Mouse (Mus musculus): ENCODE measurements at regions not wholly inside any gene's neighbourhood (a gene's known extent, or its start where the extent isn't known, plus 50 kb on each side); places are given as distances from the start of the nearest gene placed in this dataset.

- no peak for DNase-seq (ENCODE audit: low spot score in 2 of 2)
Observed at GRCm38 (mm10) chr3:48658386-48658785, 1098.7 kb downstream of the Pcdh18 start.

- no peak for DNase-seq (ENCODE audit: low spot score in 2 of 2)
Observed at GRCm38 (mm10) chr3:48655084-48655483, 1102.0 kb downstream of the Pcdh18 start.

GRCm38 (mm10) chr3:48631889-48632483, 1125.1 kb downstream of the Pcdh18 start:
- DNase-seq (ENCODE audit: low spot score in 2 of 2) = peak; percentile 9 to 30

DNA sequence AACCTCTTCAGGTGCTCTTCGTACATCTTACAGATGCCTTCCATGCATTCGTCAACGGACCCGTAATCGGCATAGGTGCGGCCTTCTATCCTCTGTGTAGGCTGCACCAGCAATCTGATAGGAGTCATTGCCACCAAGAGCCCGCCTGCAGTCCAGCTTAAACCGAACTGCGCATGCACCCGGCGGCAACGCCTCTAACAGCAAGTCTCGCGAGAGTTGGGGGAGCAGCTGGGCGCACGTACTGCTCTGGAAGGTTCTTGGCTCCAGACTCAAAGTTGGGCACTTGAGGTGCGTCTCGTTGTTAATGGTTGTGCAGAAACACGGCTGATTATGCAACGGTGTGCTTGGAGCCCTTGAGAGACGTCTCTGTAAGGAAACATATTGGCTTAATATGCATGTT, 1148.2 kb downstream of the Pcdh18 start:
- DNase-seq (ENCODE audit: low spot score in 2 of 2) = no peak

DNA sequence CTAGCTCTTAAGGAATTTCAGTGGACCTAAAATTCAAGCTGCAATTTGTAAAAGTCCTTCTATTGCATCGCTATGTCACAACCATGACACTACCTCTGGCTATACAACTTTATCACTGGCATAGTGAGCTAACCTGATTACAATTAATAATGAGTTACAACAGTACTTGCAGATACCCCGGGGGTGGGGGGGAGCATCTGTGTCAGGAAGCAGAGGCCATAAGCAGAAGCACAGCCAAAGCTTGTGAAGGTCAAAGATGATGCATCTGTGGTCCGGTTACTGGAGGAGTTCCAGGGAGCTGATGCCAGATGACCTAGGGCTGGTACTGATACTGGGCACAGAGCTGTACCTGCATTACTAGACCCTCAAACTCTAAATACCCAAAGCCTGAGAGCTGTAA, 1152.3 kb downstream of the Pcdh18 start:
- DNase-seq (ENCODE audit: low spot score in 2 of 2) = no peak

DNA sequence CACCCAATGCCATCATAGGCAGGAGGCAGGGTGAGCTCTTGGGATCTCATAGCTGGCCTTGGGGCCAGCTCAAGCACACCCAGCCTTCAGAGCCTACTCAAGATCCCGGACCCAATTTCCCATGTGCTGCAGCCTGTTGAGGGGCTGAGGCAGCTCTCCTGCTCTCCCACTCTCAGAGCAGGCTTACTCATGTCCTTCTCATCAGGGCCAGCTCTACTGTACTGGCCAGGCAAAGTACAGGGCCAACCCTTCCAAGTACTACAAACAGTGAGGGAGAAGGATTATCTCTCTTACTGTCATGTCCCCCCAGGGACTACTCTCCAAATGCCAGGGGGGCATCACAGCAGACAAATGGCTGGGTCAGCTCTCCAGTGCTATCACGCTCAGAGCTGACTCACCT, 1169.8 kb downstream of the Pcdh18 start:
- DNase-seq (ENCODE audit: low spot score in 2 of 2) = no peak

GRCm38 (mm10) chr3:48586145-48586544, 1171.0 kb downstream of the Pcdh18 start:
- no peak for DNase-seq (ENCODE audit: low spot score in 2 of 2)

- DNase-seq (ENCODE audit: low spot score in 2 of 2) = no peak
Observed at GRCm38 (mm10) chr3:48584340-48584739, 1172.8 kb downstream of the Pcdh18 start.

DNA sequence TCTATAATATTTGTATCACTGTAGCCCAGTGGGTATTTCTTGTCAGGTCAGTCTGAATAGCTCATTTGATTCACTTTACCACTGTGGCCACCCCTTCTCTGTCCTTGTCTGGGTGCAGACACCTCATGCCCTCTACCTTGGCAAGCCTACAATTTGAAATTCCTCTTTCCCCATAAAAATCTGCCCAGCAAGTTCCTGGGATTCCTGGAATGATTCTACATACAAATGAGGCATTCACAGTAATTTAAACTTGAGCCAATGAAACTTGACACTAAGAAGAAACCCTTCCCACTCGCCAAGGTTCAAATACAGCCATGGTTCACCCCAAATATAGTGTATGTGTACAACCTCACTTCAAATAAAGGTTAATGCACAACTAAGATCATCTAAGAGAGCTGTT, 1174.6 kb downstream of the Pcdh18 start:
- no peak for DNase-seq (ENCODE audit: low spot score in 2 of 2)

GRCm38 (mm10) chr3:48579971-48580370, 1177.2 kb downstream of the Pcdh18 start:
- DNase-seq (ENCODE audit: low spot score in 2 of 2) = no peak

GRCm38 (mm10) chr3:48579229-48579628, 1177.9 kb downstream of the Pcdh18 start:
- peak in 1 of 2 experiments; percentile 14 for DNase-seq (ENCODE audit: low spot score in 2 of 2)

DNA sequence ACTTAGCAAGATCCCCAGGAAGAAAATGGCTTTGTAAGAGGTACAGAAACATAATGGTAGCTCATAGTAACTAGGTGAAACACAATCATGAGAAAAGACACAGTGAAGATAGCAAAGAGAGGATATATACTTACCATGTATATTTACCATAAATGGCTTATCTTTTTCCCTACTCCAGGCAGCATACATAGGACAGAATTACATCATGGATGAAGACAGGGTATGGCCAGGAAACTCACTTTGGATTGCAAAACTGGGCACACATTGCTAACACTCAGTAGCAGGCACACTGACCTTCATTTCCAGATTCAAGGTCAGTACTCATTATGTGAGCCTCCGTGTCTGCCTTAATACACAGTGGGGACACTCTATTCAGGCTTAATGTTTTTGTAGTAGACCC, 1210.5 kb downstream of the Pcdh18 start:
- DNase-seq (ENCODE audit: low spot score in 2 of 2) = no peak

GRCm38 (mm10) chr3:48515009-48515408, 1242.1 kb downstream of the Pcdh18 start:
- DNase-seq (ENCODE audit: low spot score in 2 of 2) = no peak

- DNase-seq (ENCODE audit: low spot score in 2 of 2) = no peak
Observed at GRCm38 (mm10) chr3:48503996-48504395, 1253.1 kb downstream of the Pcdh18 start.

DNA sequence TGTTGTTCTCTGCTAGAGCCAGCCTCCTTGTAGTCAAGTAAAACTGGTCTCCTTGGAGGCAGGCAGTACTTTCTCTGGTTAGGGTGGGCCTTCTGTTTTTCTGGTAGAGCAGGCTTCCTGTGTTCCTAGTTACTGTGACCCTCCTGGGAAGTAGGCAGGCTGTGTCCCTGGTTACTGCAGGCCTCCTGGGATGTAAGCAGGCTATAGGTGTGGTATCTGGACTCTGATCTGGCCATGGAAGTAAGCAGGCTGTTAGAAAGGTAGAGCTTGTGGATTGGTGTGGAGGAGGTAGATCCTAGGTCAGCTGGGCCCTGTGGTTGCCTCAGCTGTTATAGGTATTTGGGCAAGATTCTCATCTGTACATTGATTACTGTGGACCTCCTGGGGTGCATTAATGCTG, 1292.4 kb downstream of the Pcdh18 start:
- no peak for DNase-seq (ENCODE audit: low spot score in 2 of 2)

DNA sequence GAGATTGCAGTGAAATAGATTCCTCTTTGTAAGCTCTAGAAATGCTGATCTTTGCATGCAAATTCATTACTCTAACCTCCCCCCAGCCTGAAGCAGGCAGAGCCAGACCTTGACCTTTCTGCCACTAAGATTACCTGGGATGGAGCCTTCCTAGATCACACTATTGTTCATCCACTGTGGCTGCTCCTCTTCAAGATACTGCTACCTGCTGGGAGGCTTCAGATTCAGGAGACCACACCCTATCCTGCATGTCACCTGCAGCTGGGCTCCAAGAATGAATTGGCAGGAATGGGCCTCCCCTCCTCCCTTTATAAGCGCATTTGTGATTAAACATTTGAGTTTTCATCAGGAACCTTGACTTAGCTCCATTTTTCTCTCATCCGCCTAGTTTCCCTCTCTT, 1315.2 kb downstream of the Pcdh18 start:
- DNase-seq (ENCODE audit: low spot score in 2 of 2) = no peak

GRCm38 (mm10) chr3:48429406-48430033, 1327.6 kb downstream of the Pcdh18 start:
- DNase-seq (ENCODE audit: low spot score in 2 of 2) = no peak

DNA sequence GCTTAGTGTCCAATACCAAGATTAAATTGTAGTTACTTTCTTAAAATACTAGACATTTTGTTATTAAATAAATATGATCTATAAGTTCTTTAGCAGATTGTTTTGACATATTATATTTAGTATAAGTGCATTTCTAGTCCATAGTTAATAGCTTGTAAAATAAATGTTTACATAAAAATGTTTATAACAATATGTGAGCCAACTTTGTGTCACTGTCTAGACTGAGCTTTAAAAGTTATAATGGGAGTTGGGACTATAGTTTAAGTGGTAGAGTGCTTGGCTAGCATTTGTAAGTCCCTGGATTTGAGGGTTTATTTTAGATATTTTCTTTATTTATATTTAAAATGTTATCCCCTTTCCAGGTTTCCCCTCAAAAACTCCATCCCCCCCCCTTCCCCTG, 1367.3 kb downstream of the Pcdh18 start:
- no peak for DNase-seq (ENCODE audit: low spot score in 2 of 2)

All from frontal cortex, postnatal 36 days (tissue).